In the genomic region with DNA sequence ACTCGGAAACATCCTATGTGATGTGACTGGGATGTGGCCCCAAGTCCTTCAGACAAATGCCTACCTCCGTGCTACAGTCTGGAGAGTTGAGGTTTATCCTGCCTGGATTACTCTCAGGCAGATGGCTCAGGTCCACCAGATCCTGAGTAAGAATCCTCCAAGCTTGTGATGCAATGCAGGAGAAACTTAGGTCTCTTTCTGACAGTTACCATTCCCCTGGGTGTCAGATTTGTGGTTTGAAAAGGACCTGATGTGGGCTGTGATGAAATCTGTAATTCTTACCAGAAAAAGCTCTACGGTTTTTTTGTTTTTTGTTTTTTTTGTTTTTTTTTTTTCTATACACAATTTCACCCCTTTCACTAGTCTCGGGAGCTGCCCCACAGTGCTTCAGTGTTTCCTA, we compare ENCODE assay signal across 30 mouse cellular contexts. TPM values are rescaled to one million over a fixed set of nuclear protein-coding genes. Genes with fewer than 3 reads are reported as not detected.
"Had no signal": no experiment of that assay in that cellular context is flagged by ENCODE, and none has a peak within 500 bp of the region (broad histone marks: within the 10 kb centered on the region; RNA-seq: fewer than 3 reads in every experiment).

No protein-coding gene starts in this region.

- H3K9ac ChIP-seq: heart, embryonic 13.5 days; heart, embryonic 15.5 days; hindbrain, embryonic 13.5 days; hindbrain, embryonic 15.5 days; limb, embryonic 12.5 days; liver, embryonic 12.5 days; liver, embryonic 14.5 days had no signal

- H3K27ac ChIP-seq: gastrocnemius, adult 2 months; heart, embryonic 13.5 days; heart, embryonic 15.5 days; hindbrain, embryonic 13.5 days; hindbrain, embryonic 15.5 days; hindbrain, postnatal 0 days; left cerebral cortex, adult 2 months; limb, embryonic 10.5 days; limb, embryonic 12.5 days; liver, embryonic 12.5 days; liver, embryonic 14.5 days had no signal

- DNase-seq: gastrocnemius, adult 2 months; gastrocnemius, postnatal 10 days; gastrocnemius, postnatal 25 days; heart, adult 18-20 months; heart, postnatal 14 days; heart, postnatal 36 days; kidney, adult 11 months; kidney, adult 2 months; kidney, adult 9 months; kidney, postnatal 10 days; kidney, postnatal 25 days; kidney, postnatal 4 days had no signal

- H3K9me3 ChIP-seq: heart, embryonic 13.5 days; heart, embryonic 15.5 days; hindbrain, embryonic 13.5 days; hindbrain, embryonic 15.5 days; limb, embryonic 10.5 days; limb, embryonic 12.5 days; liver, embryonic 12.5 days had no signal

- H3K4me3 ChIP-seq: gastrocnemius, adult 2 months; heart, embryonic 13.5 days; heart, embryonic 15.5 days; hindbrain, embryonic 13.5 days; hindbrain, embryonic 15.5 days; layer of hippocampus, adult 2 months; left cerebral cortex, adult 2 months; limb, embryonic 10.5 days; limb, embryonic 12.5 days; liver, embryonic 12.5 days had no signal

- H3K4me2 ChIP-seq: heart, embryonic 11.5 days; heart, embryonic 13.5 days; heart, embryonic 15.5 days; hindbrain, embryonic 13.5 days; hindbrain, embryonic 15.5 days; limb, embryonic 12.5 days; liver, embryonic 12.5 days had no signal

- ATAC-seq: hindbrain, postnatal 0 days; intestine, embryonic 16.5 days; liver, embryonic 12.5 days had no signal

- H3K36me3 ChIP-seq: heart, embryonic 13.5 days; heart, embryonic 15.5 days; hindbrain, embryonic 13.5 days; hindbrain, embryonic 15.5 days; limb, embryonic 10.5 days; limb, embryonic 12.5 days; liver, embryonic 12.5 days had no signal

RNA-seq across cellular contexts. Expression of a gene that starts 4.0 kb away (rescaled TPM):
- total RNA-seq: granulocyte monocyte progenitor cell, adult 5-6 weeks; hematopoietic stem cell, adult 5-6 weeks had no signal
- polyA plus RNA-seq: heart, embryonic 13.5 days; heart, embryonic 15.5 days; heart, postnatal 0 days; hindbrain, embryonic 11.5 days; limb, embryonic 10.5 days; limb, embryonic 12.5 days; limb, embryonic 14.5 days; liver, embryonic 12.5 days had no signal
